Comparison of ENCODE assay signal across 11 mouse cellular contexts in the genomic region with DNA sequence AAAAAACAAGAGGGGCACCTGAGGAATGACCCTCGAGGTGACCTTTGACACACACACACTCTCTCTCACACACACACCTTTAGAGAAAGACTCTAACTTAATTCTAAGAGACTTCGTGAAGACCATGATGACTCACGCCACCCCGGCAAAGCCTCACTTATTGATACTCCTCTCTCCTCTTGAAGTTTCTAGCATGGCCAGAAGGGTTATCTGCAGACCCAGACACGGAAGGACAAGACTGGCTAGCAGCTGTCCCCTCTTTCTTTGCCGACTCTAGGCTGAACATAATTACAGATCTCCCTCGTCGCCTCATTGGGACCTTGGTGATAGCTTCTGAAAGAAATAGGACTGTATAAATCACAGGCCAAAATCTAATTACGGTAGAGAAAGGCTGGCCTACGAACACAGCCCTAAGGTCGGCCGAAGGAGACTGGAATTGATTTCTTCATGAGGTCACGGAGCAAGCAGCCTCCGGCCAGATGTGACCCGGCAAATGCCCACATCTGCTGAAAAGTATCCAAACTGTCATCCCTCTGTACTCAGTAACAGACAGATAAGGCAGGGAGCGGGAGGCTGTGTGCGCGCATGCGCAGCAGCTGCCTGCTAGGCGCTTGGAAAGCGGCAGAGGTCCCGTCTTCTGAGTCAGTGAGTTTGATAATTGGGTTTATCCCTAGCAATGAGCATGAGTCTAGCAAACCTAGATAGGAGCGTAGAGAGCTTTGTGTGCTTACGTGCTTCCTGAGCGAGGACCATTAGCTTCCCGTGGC. TPM values are rescaled to one million over a fixed set of nuclear protein-coding genes. Genes with fewer than 3 reads are reported as not detected.
DNase-seq lines count a peak whose midpoint lies in the region; ATAC-seq and TF ChIP-seq lines count a peak whose summit lies in the region.
"Had no signal": no experiment of that assay in that cellular context is flagged by ENCODE, and none has a peak within 500 bp of the region (broad histone marks: within the 10 kb centered on the region; RNA-seq: fewer than 3 reads in every experiment).

No protein-coding gene starts in this region.

- H3K27me3 ChIP-seq in forebrain, embryonic 10.5 days (ENCODE audit: poor library complexity, severe bottlenecking): peaks cover 20% of the 10 kb centered on the region
- H3K27me3 ChIP-seq in forebrain, embryonic 12.5 days: 0 out of 2 replicates have a peak, but pooled peaks cover 19% of the 10 kb centered on the region
- H3K27me3 ChIP-seq in midbrain, embryonic 14.5 days (ENCODE audit: control insufficient read depth, insufficient read depth, low read length): no peaks in the 10 kb centered on the region
- H3K27me3 ChIP-seq in midbrain, embryonic 13.5 days: peaks cover 13% of the 10 kb centered on the region; the same call in 1 of the 2 replicates
- H3K27me3 ChIP-seq in neural tube, embryonic 13.5 days: no peaks in the 10 kb centered on the region
- H3K27me3 ChIP-seq in midbrain, postnatal 0 days (ENCODE audit: insufficient read depth, low read length): no peaks in the 10 kb centered on the region

- H3K9me3 ChIP-seq in forebrain, embryonic 10.5 days: no peaks in the 10 kb centered on the region
- H3K9me3 ChIP-seq in forebrain, embryonic 12.5 days: no peaks in the 10 kb centered on the region
- no peaks in the 10 kb centered on the region for H3K9me3 ChIP-seq in midbrain, embryonic 14.5 days (ENCODE audit: control insufficient read depth, low read length)
- no peaks in the 10 kb centered on the region for H3K9me3 ChIP-seq in midbrain, embryonic 13.5 days
- H3K9me3 ChIP-seq in neural tube, embryonic 13.5 days: no peaks in the 10 kb centered on the region
- H3K9me3 ChIP-seq in midbrain, postnatal 0 days (ENCODE audit: low read length): no peaks in the 10 kb centered on the region

- no peak overlapping the region for H3K27ac ChIP-seq in forebrain, embryonic 10.5 days
- no peak overlapping the region for H3K27ac ChIP-seq in forebrain, embryonic 12.5 days
- H3K27ac ChIP-seq in midbrain, embryonic 14.5 days (replicated peaks; ENCODE audit: low read depth, low read length): no peak overlapping the region
- no peak overlapping the region for H3K27ac ChIP-seq in midbrain, embryonic 13.5 days
- H3K27ac ChIP-seq in neural tube, embryonic 13.5 days (replicated peaks): no peak overlapping the region
- H3K27ac ChIP-seq in midbrain, postnatal 0 days (ENCODE audit: low read depth, low read length): no peak overlapping the region

- no peak for TF ChIP-seq CTCF in midbrain, postnatal 0 days (IDR thresholded peaks at IDR 0.05)

- H3K9ac ChIP-seq in forebrain, embryonic 12.5 days: no peak overlapping the region
- H3K9ac ChIP-seq in midbrain, embryonic 14.5 days (replicated peaks; ENCODE audit: low read length): no peak overlapping the region
- no peak overlapping the region for H3K9ac ChIP-seq in midbrain, embryonic 13.5 days (replicated peaks)
- H3K9ac ChIP-seq in neural tube, embryonic 13.5 days: no peak overlapping the region
- no peak overlapping the region for H3K9ac ChIP-seq in midbrain, postnatal 0 days (replicated peaks; ENCODE audit: low read length, poor library complexity, severe bottlenecking)

- ATAC-seq in forebrain, embryonic 12.5 days (ENCODE audit: low FRiP score): no peak
- no peak for ATAC-seq in midbrain, embryonic 14.5 days (ENCODE audit: low FRiP score, low TSS enrichment)
- no peak for ATAC-seq in midbrain, embryonic 13.5 days
- peak; percentile 47; the same call in 1 of the 2 replicates for ATAC-seq in neural tube, embryonic 13.5 days (ENCODE audit: low read depth)
- no peak for ATAC-seq in midbrain, postnatal 0 days (ENCODE audit: low FRiP score)
- ATAC-seq: inflammation-experienced regulatory T-cells, adult 6 months had no signal

- no peaks in the 10 kb centered on the region for H3K36me3 ChIP-seq in forebrain, embryonic 10.5 days (replicated peaks)
- H3K36me3 ChIP-seq in forebrain, embryonic 12.5 days (replicated peaks): no peaks in the 10 kb centered on the region
- H3K36me3 ChIP-seq in midbrain, embryonic 14.5 days (ENCODE audit: control insufficient read depth, insufficient read depth, low read length): no peaks in the 10 kb centered on the region
- no peaks in the 10 kb centered on the region for H3K36me3 ChIP-seq in midbrain, embryonic 13.5 days
- H3K36me3 ChIP-seq in neural tube, embryonic 13.5 days: no peaks in the 10 kb centered on the region
- no peaks in the 10 kb centered on the region for H3K36me3 ChIP-seq in midbrain, postnatal 0 days (ENCODE audit: insufficient read depth, low read length)

- DNase-seq in forebrain, embryonic 10.5 days (ENCODE audit: extremely low spot score, low spot score): peak; percentile 22
- peak; percentile 57 for DNase-seq in midbrain, embryonic 14.5 days
- DNase-seq in heart, postnatal 10 days: peak; percentile 37 to 42
- no peak for DNase-seq in spleen, postnatal 10 days (ENCODE audit: low spot score in 2 of 2)
- no peak for DNase-seq in midbrain, postnatal 0 days (ENCODE audit: low spot score)
- DNase-seq: left cerebral cortex, postnatal 4 days had no signal

- 74% methylated on average over 26 of the region's 26 CpGs for WGBS in forebrain, embryonic 10.5 days
- WGBS in forebrain, embryonic 12.5 days: 79% methylated on average over 26 of the region's 26 CpGs
- 71% methylated on average over 26 of the region's 26 CpGs for whole genome bisulfite sequencing in midbrain, embryonic 14.5 days
- 75% methylated on average over 26 of the region's 26 CpGs for WGBS in midbrain, embryonic 13.5 days
- WGBS in neural tube, embryonic 13.5 days: 70% methylated on average over 26 of the region's 26 CpGs
- WGBS in midbrain, postnatal 0 days: 75% methylated on average over 26 of the region's 26 CpGs

- no peak overlapping the region for H3K4me2 ChIP-seq in forebrain, embryonic 12.5 days
- no peak overlapping the region for H3K4me2 ChIP-seq in midbrain, embryonic 14.5 days (ENCODE audit: low read length)
- no peak overlapping the region for H3K4me2 ChIP-seq in midbrain, embryonic 13.5 days (replicated peaks)
- H3K4me2 ChIP-seq in neural tube, embryonic 13.5 days: no peak overlapping the region
- no peak overlapping the region for H3K4me2 ChIP-seq in midbrain, postnatal 0 days (ENCODE audit: low read depth, low read length, poor library complexity, severe bottlenecking)

- H3K4me3 ChIP-seq in forebrain, embryonic 10.5 days: 0 out of 2 replicates have a peak overlapping the region, but pooled peaks have one; percentile 0
- H3K4me3 ChIP-seq in forebrain, embryonic 12.5 days (replicated peaks): no peak overlapping the region
- no peak overlapping the region for H3K4me3 ChIP-seq in midbrain, embryonic 14.5 days (replicated peaks; ENCODE audit: low read depth, low read length)
- no peak overlapping the region for H3K4me3 ChIP-seq in midbrain, embryonic 13.5 days (replicated peaks)
- H3K4me3 ChIP-seq in neural tube, embryonic 13.5 days: no peak overlapping the region
- H3K4me3 ChIP-seq in midbrain, postnatal 0 days (ENCODE audit: low read depth, low read length): no peak overlapping the region
- H3K4me3 ChIP-seq: myocyte had no signal

- H3K4me1 ChIP-seq in forebrain, embryonic 10.5 days: peaks cover 34% of the 10 kb centered on the region
- H3K4me1 ChIP-seq in forebrain, embryonic 12.5 days: peaks cover 20% of the 10 kb centered on the region
- H3K4me1 ChIP-seq in midbrain, embryonic 14.5 days (ENCODE audit: control insufficient read depth, insufficient read depth, low read length): 0 out of 2 replicates have a peak, but pooled peaks cover 3% of the 10 kb centered on the region
- H3K4me1 ChIP-seq in midbrain, embryonic 13.5 days (replicated peaks): peaks cover 23% of the 10 kb centered on the region
- H3K4me1 ChIP-seq in neural tube, embryonic 13.5 days (replicated peaks): peaks cover 29% of the 10 kb centered on the region
- H3K4me1 ChIP-seq in midbrain, postnatal 0 days (ENCODE audit: insufficient read depth, low read length): peaks cover 4% of the 10 kb centered on the region; the same call in 1 of the 2 replicates

- intact Hi-C loops in heart, postnatal 10 days (cut with DNase I): no loop called here

RNA-seq across cellular contexts. Expression of gene Dnajc11, which starts 25.7 kb away (rescaled TPM):
- 113 and 114 TPM in 2 replicates for polyA plus RNA-seq in forebrain, embryonic 10.5 days (2016; fragmentation: Nextera tagmentation; extraction: Ambion mirVana)
- 83.9 and 89.0 TPM in 2 replicates for polyA plus RNA-seq in forebrain, embryonic 12.5 days (2016; fragmentation: Nextera tagmentation; extraction: Ambion mirVana)
- polyA plus RNA-seq in midbrain, embryonic 14.5 days (2014; fragmentation: Nextera tagmentation; extraction: Ambion mirVana): 69.2 and 75.2 TPM in 2 replicates
- polyA plus RNA-seq in midbrain, embryonic 13.5 days (2015; fragmentation: Nextera tagmentation; extraction: Ambion mirVana): 88.0 and 89.2 TPM in 2 replicates
- total RNA-seq in heart, postnatal 10 days (2021): 100 to 1,000 TPM in 1 of 2 experiments, 10 to 100 TPM in 1; 98.5 to 107 TPM
- polyA plus RNA-seq in neural tube, embryonic 13.5 days (2015; fragmentation: Nextera tagmentation; extraction: Ambion mirVana): 66.7 and 79.6 TPM in 2 replicates
- 83.2 and 88.5 TPM in 2 replicates for total RNA-seq in midbrain, postnatal 0 days (2014; rRNA removed)
- 73.7 and 75.9 TPM in 2 replicates for polyA plus RNA-seq in midbrain, postnatal 0 days (2015; fragmentation: Nextera tagmentation; extraction: Ambion mirVana)

RNA-seq across cellular contexts. Expression of gene Camta1, which starts 46.1 kb away (rescaled TPM):
- polyA plus RNA-seq in forebrain, embryonic 10.5 days (2016; fragmentation: Nextera tagmentation; extraction: Ambion mirVana): 122 and 131 TPM in 2 replicates
- 148 and 164 TPM in 2 replicates for polyA plus RNA-seq in forebrain, embryonic 12.5 days (2016; fragmentation: Nextera tagmentation; extraction: Ambion mirVana)
- polyA plus RNA-seq in midbrain, embryonic 14.5 days (2014; fragmentation: Nextera tagmentation; extraction: Ambion mirVana): 157 and 164 TPM in 2 replicates
- polyA plus RNA-seq in midbrain, embryonic 13.5 days (2015; fragmentation: Nextera tagmentation; extraction: Ambion mirVana): 161 and 163 TPM in 2 replicates
- total RNA-seq in heart, postnatal 10 days (2021): 100 to 1,000 TPM; 180 to 183 TPM
- polyA plus RNA-seq in neural tube, embryonic 13.5 days (2015; fragmentation: Nextera tagmentation; extraction: Ambion mirVana): 165 and 175 TPM in 2 replicates
- 153 and 177 TPM in 2 replicates for total RNA-seq in midbrain, postnatal 0 days (2014; rRNA removed)
- 130 and 140 TPM in 2 replicates for polyA plus RNA-seq in midbrain, postnatal 0 days (2015; fragmentation: Nextera tagmentation; extraction: Ambion mirVana)

Comparison
In these comparisons a context has a peak if more than half of its experiments do, and no peak if none do; other contexts are left out.
1. DNase-seq: peak in forebrain, embryonic 10.5 days (single experiment), midbrain, embryonic 14.5 days (single experiment) and heart, postnatal 10 days (2 of 2); none in spleen, postnatal 10 days (0 of 2) and midbrain, postnatal 0 days (single experiment).